ENCODE assay signal across 23 mouse cellular contexts in genomic region chr1:21870889-21871288, GRCm38 (mm10).
DNase-seq lines count a peak whose midpoint lies in the region; ATAC-seq and TF ChIP-seq lines count a peak whose summit lies in the region.
"Had no signal": no experiment of that assay in that cellular context is flagged by ENCODE, and none has a peak within 500 bp of the region (broad histone marks: within the 10 kb centered on the region; RNA-seq: fewer than 3 reads in every experiment).

No protein-coding gene starts in this region.

- H3K9ac ChIP-seq in kidney, embryonic 14.5 days (ENCODE audit: low read depth, low read length) = no peak overlapping the region
- H3K9ac ChIP-seq in kidney, embryonic 16.5 days (replicated peaks; ENCODE audit: low read length) = no peak overlapping the region
- no peak overlapping the region for H3K9ac ChIP-seq in midbrain, embryonic 11.5 days (ENCODE audit: low read length)
- H3K9ac ChIP-seq in midbrain, embryonic 16.5 days (ENCODE audit: low read depth, low read length) = no peak overlapping the region
- H3K9ac ChIP-seq: embryonic facial prominence, embryonic 13.5 days; embryonic facial prominence, embryonic 15.5 days; forebrain, embryonic 12.5 days had no signal

- ATAC-seq in kidney, embryonic 14.5 days (ENCODE audit: low FRiP score, low TSS enrichment) = peak; percentile 88
- ATAC-seq in kidney, embryonic 16.5 days (ENCODE audit: low FRiP score, low TSS enrichment) = peak; percentile 87
- ATAC-seq in midbrain, embryonic 11.5 days (ENCODE audit: low FRiP score) = no peak
- no peak for ATAC-seq in midbrain, embryonic 16.5 days
- ATAC-seq: forebrain, embryonic 14.5 days; forebrain, embryonic 16.5 days had no signal

- no peak overlapping the region for H3K27ac ChIP-seq in kidney, embryonic 14.5 days (ENCODE audit: low read depth, low read length)
- H3K27ac ChIP-seq in kidney, adult 2 months (ENCODE audit: insufficient read depth, low read depth, low read length) = no peak overlapping the region
- H3K27ac ChIP-seq in kidney, embryonic 16.5 days (ENCODE audit: low read length) = no peak overlapping the region
- no peak overlapping the region for H3K27ac ChIP-seq in midbrain, embryonic 11.5 days (ENCODE audit: low read depth, low read length)
- no peak overlapping the region for H3K27ac ChIP-seq in midbrain, embryonic 16.5 days (ENCODE audit: low read length)
- H3K27ac ChIP-seq: embryonic facial prominence, embryonic 13.5 days; embryonic facial prominence, embryonic 15.5 days; forebrain, embryonic 10.5 days; forebrain, embryonic 12.5 days had no signal

- no peak for TF ChIP-seq POLR2A in kidney, adult 2 months (IDR thresholded peaks at IDR 0.05; ENCODE audit: low read depth, low read length)

- no peaks in the 10 kb centered on the region for H3K27me3 ChIP-seq in kidney, embryonic 14.5 days (ENCODE audit: control insufficient read depth, insufficient read depth, low read length)
- H3K27me3 ChIP-seq in kidney, adult 2 months (replicated peaks; ENCODE audit: control insufficient read depth, insufficient read depth, low read length) = no peaks in the 10 kb centered on the region
- H3K27me3 ChIP-seq in kidney, embryonic 16.5 days (ENCODE audit: insufficient read depth, low read length) = no peaks in the 10 kb centered on the region
- no peaks in the 10 kb centered on the region for H3K27me3 ChIP-seq in midbrain, embryonic 11.5 days (ENCODE audit: control insufficient read depth, insufficient read depth, low read length)
- no peaks in the 10 kb centered on the region for H3K27me3 ChIP-seq in midbrain, embryonic 16.5 days (ENCODE audit: control insufficient read depth, insufficient read depth, low read depth, low read length)
- H3K27me3 ChIP-seq: embryonic facial prominence, embryonic 13.5 days; embryonic facial prominence, embryonic 15.5 days; forebrain, embryonic 12.5 days had no signal

- H3K4me2 ChIP-seq in kidney, embryonic 14.5 days (replicated peaks; ENCODE audit: low read depth, low read length) = no peak overlapping the region
- H3K4me2 ChIP-seq in kidney, embryonic 16.5 days (replicated peaks; ENCODE audit: low read depth, low read length) = no peak overlapping the region
- H3K4me2 ChIP-seq in midbrain, embryonic 11.5 days = no peak overlapping the region
- no peak overlapping the region for H3K4me2 ChIP-seq in midbrain, embryonic 16.5 days (ENCODE audit: low read length)
- H3K4me2 ChIP-seq: embryonic facial prominence, embryonic 13.5 days; embryonic facial prominence, embryonic 15.5 days; forebrain, embryonic 12.5 days had no signal

- H3K36me3 ChIP-seq in kidney, embryonic 14.5 days (ENCODE audit: control insufficient read depth, insufficient read depth, low read length) = no peaks in the 10 kb centered on the region
- H3K36me3 ChIP-seq in kidney, adult 2 months (ENCODE audit: control insufficient read depth, insufficient read depth, low read length) = no peaks in the 10 kb centered on the region
- no peaks in the 10 kb centered on the region for H3K36me3 ChIP-seq in kidney, embryonic 16.5 days (ENCODE audit: insufficient read depth, low read length)
- no peaks in the 10 kb centered on the region for H3K36me3 ChIP-seq in midbrain, embryonic 11.5 days (ENCODE audit: control insufficient read depth, insufficient read depth, low read length)
- no peaks in the 10 kb centered on the region for H3K36me3 ChIP-seq in midbrain, embryonic 16.5 days (ENCODE audit: control insufficient read depth, insufficient read depth, low read length)
- H3K36me3 ChIP-seq: embryonic facial prominence, embryonic 13.5 days; embryonic facial prominence, embryonic 15.5 days; forebrain, embryonic 10.5 days; forebrain, embryonic 12.5 days had no signal

- 29% methylated on average over 4 of the region's 4 CpGs for WGBS in kidney, embryonic 14.5 days
- 21% methylated on average over 4 of the region's 4 CpGs for WGBS in kidney, adult 2 months
- WGBS in kidney, embryonic 16.5 days = 27% methylated on average over 4 of the region's 4 CpGs
- 60% methylated on average over 4 of the region's 4 CpGs for WGBS in midbrain, embryonic 11.5 days
- 49% methylated on average over 4 of the region's 4 CpGs for WGBS in midbrain, embryonic 16.5 days

- no peaks in the 10 kb centered on the region for H3K4me1 ChIP-seq in kidney, embryonic 14.5 days (ENCODE audit: control insufficient read depth, insufficient read depth, low read length)
- no peaks in the 10 kb centered on the region for H3K4me1 ChIP-seq in kidney, adult 2 months (ENCODE audit: control insufficient read depth, insufficient read depth, low read length)
- H3K4me1 ChIP-seq in kidney, embryonic 16.5 days (ENCODE audit: insufficient read depth, low read length) = no peaks in the 10 kb centered on the region
- no peaks in the 10 kb centered on the region for H3K4me1 ChIP-seq in midbrain, embryonic 11.5 days (ENCODE audit: control insufficient read depth, insufficient read depth, low read length)
- no peaks in the 10 kb centered on the region for H3K4me1 ChIP-seq in midbrain, embryonic 16.5 days (ENCODE audit: control insufficient read depth, insufficient read depth, low read length)
- H3K4me1 ChIP-seq: embryonic facial prominence, embryonic 13.5 days; embryonic facial prominence, embryonic 15.5 days; forebrain, embryonic 10.5 days; forebrain, embryonic 12.5 days had no signal

- H3K9me3 ChIP-seq in kidney, embryonic 14.5 days (ENCODE audit: control insufficient read depth, low read length) = no peaks in the 10 kb centered on the region
- H3K9me3 ChIP-seq in kidney, embryonic 16.5 days (ENCODE audit: low read length) = no peaks in the 10 kb centered on the region
- no peaks in the 10 kb centered on the region for H3K9me3 ChIP-seq in midbrain, embryonic 11.5 days (ENCODE audit: control insufficient read depth, low read length)
- H3K9me3 ChIP-seq in midbrain, embryonic 16.5 days (replicated peaks; ENCODE audit: control insufficient read depth, low read length, poor library complexity, severe bottlenecking) = no peaks in the 10 kb centered on the region
- H3K9me3 ChIP-seq: embryonic facial prominence, embryonic 13.5 days; embryonic facial prominence, embryonic 15.5 days; forebrain, embryonic 10.5 days; forebrain, embryonic 12.5 days had no signal

- no peak for DNase-seq in kidney, adult 2 months
- DNase-seq in kidney, adult 9 months = no peak
- peak; percentile 62 for DNase-seq in midbrain, embryonic 11.5 days (ENCODE audit: low spot score, missing footprints)
- DNase-seq: adrenal gland, adult 2 months; adrenal gland, postnatal 10 days; adrenal gland, postnatal 25 days; cerebellum, adult 11 months; cerebellum, adult 18-20 months; cerebellum, adult 8-10 months; cerebellum, adult 9-11 months; cerebellum, postnatal 14 days; cerebellum, postnatal 36 days; embryo, embryonic 11 days had no signal

- TF ChIP-seq CTCF in kidney, adult 2 months (conservative IDR thresholded peaks at IDR 0.05; ENCODE audit: insufficient read depth, insufficient read length, low read depth, low read length) = no peak

- no peak overlapping the region for H3K4me3 ChIP-seq in kidney, embryonic 14.5 days (ENCODE audit: low read length)
- H3K4me3 ChIP-seq in kidney, adult 2 months (ENCODE audit: insufficient read depth, low read depth, low read length) = no peak overlapping the region
- no peak overlapping the region for H3K4me3 ChIP-seq in kidney, embryonic 16.5 days (ENCODE audit: low read length)
- H3K4me3 ChIP-seq in midbrain, embryonic 11.5 days (ENCODE audit: low read depth, low read length) = no peak overlapping the region
- H3K4me3 ChIP-seq in midbrain, embryonic 16.5 days (ENCODE audit: low read depth, low read length) = no peak overlapping the region
- H3K4me3 ChIP-seq: embryonic facial prominence, embryonic 13.5 days; embryonic facial prominence, embryonic 15.5 days; erythroblast, embryonic 14.5 days; forebrain, embryonic 10.5 days; forebrain, embryonic 12.5 days had no signal

Comparison
In these comparisons a context has a peak if more than half of its experiments do, and no peak if none do; other contexts are left out.
1. ATAC-seq: peak in kidney, embryonic 14.5 days (single experiment) and kidney, embryonic 16.5 days (single experiment); none in midbrain, embryonic 11.5 days (single experiment) and midbrain, embryonic 16.5 days (single experiment).